Mouse (Mus musculus): ENCODE measurements at regions not wholly inside any gene's neighbourhood (a gene's known extent, or its start where the extent isn't known, plus 50 kb on each side); places are given as distances from the start of the nearest gene placed in this dataset.
A peak's percentile ranks its signal among the peaks of the same experiment; 100 is the strongest.

DNA sequence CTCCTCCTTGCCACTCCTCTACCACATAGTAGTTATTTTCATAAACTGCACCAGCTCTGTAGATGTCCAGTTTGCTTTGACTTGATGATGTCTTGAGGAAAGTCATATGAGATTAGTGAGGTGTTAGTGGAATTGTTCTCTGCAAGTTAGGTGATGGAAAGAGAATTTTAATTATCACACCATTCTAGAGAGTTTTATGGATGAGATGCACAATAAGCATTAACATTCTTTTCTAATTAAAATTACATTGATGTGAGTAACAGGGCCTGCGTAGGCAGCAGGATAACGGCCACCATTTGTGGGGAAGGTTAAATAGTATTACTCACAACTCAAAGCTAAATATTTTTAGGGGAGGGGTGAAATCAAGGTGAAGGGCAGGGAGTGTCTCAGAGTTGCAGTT is 466.7 kb downstream of the Pik3r1 start:
- DNase-seq (ENCODE audit: low spot score) = no peak

GRCm38 (mm10) chr13:101289407-101289806 is 456.2 kb upstream of the Slc30a5 start:
- no peak for DNase-seq (ENCODE audit: low spot score)

DNA sequence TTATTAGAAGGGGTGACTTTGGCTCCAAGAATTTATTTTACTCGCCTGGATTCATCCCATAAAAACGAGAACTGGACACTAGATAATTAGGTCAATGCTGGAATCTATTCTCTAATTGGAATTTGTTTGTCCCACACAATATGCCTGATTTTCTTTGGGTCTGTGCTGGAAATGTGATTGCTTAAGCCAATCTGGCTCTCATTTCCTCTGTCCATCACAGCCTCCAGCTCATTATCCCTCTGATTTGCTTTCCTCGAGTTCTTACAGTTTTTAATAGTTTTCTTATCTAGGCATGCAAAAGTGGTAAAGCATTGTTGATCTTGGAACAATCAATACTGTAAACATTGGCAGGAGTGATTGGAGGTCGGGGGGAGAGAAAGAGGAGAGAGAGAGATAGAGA is 453.9 kb upstream of the Slc30a5 start:
- DNase-seq (ENCODE audit: low spot score) = peak; percentile 12

- peak; percentile 5 for DNase-seq (ENCODE audit: low spot score)
Observed at GRCm38 (mm10) chr13:101286029-101286917, 453.0 kb upstream of the Slc30a5 start.

DNA sequence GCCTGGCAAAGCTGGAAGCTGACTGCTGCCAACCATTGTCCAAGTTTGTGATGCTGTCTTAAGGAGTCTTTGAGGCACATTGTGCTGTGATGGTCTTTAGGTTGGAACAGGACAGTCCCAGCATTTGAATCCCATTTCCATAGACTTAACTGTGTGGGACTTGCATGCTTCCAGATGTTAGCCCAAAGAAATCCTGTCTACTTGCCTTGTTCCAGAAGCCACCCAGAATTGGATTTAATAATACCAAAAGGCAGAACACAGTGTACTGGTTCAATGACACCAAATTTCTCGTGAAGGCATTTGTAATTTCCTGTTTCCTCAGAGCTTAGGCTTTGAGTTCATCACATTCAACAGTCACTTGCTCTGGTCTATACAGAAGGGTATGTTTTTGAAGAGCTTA is 444.9 kb upstream of the Slc30a5 start:
- no peak for DNase-seq (ENCODE audit: low spot score)

- DNase-seq (ENCODE audit: low spot score) = no peak
Observed at GRCm38 (mm10) chr13:101276766-101277165, 443.5 kb upstream of the Slc30a5 start.

GRCm38 (mm10) chr13:101274470-101275141 is 441.4 kb upstream of the Slc30a5 start:
- DNase-seq (ENCODE audit: low spot score) = no peak

DNA sequence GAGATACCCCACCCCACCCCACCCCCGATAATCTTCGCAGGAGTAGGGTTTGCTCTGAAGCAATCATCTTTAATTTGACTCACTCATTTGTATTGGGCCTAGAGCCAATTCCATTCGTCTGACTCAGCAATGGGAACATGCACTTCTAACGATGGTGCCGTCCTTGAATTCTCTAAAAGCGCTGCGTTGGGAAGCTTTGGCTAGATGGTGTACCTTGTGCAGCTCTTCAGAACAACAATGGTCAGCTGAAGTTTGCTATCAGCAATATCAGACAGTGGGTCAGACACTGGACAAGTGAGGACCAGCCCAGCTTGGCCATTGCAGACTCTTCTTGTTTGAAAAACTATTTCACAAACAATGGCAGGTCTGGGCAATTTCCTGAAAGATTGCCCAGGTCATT is 440.1 kb upstream of the Slc30a5 start:
- no peak for DNase-seq (ENCODE audit: low spot score)

DNA sequence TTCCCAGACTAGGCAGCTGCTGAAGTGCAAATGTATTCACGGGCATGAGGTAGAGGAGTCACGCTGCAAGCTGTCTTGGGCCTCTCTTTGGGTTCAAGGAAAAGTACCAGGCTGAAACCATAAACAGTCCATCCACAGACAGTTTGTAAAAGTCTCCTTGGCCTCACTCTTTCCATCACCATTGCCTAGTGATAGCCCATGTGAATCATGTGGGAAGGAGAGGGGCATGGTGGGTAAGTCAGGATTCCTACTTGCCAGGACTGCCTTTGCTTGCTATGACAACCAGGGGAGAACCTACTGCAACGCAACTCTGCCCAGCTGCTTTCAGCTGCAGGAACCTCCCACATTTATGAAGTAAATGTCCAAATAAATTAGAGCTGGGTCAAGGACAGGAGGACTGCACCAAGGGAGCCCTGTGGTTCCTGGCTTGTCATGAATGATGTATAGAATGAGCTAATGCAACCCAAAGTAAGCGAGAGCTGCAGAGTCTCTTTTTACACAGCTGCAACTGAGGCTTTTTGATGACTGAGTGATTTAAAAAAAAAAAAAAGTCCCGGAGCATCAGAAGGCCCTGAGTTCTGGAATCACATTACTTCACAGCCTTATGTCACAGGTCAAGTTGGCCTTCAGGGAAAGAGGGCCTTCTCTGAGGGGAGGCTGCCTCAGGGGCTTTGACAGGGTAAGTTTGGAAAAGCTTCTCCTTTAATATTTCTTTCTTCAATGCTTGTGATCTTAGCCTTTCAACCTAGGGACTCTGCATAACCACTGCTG is 420.7 kb upstream of the Slc30a5 start:
- no peak for DNase-seq (ENCODE audit: low spot score)

DNA sequence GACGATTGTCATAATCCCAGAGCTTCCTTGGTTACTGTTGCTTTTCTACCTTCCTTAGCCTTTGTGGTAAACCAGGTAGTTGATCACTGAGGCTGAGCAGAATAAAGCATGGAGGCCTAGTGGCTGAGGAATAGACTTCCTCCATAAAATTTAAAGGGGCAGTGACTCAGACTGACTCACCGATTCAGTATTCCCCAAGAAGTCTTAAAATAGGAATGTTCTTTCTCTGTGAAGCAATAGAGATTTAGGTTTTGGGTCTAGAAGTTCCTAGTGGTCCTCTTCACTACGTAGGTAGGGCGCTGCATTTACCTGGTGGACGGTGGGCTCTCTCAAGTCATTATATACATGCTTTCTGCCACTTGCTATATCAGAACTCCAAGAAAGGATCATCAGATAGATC is 416.1 kb upstream of the Slc30a5 start:
- DNase-seq (ENCODE audit: low spot score) = no peak

GRCm38 (mm10) chr13:101244326-101244725 is 411.1 kb upstream of the Slc30a5 start:
- no peak for DNase-seq (ENCODE audit: low spot score)

GRCm38 (mm10) chr13:101238860-101239259 is 405.6 kb upstream of the Slc30a5 start:
- no peak for DNase-seq (ENCODE audit: low spot score)

GRCm38 (mm10) chr13:101237035-101237434 is 403.8 kb upstream of the Slc30a5 start:
- no peak for DNase-seq (ENCODE audit: low spot score)

GRCm38 (mm10) chr13:101235846-101236245 is 402.6 kb upstream of the Slc30a5 start:
- no peak for DNase-seq (ENCODE audit: low spot score)

DNA sequence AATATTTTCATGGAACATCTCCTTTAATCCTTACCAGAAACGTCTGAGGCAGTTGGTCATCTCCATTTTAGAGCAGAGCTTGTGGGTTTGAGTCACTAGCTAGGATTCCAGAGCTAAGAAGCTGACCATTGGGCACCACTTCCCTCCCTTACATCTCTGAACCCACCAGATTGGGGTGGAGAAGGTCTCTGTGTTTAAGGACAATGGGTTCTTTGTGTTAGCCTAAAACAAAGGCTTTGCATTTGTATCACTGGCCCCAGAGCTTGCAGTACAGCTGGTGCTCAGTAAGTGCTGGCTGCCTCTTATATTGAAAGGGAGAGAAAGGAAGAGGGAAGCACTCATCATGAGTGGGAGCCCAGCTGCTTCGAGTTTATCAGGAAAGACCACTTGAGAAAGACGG is 401.9 kb upstream of the Slc30a5 start:
- peak; percentile 43 for DNase-seq (ENCODE audit: low spot score)

GRCm38 (mm10) chr13:101234550-101234949 is 401.3 kb upstream of the Slc30a5 start:
- no peak for DNase-seq (ENCODE audit: low spot score)

DNA sequence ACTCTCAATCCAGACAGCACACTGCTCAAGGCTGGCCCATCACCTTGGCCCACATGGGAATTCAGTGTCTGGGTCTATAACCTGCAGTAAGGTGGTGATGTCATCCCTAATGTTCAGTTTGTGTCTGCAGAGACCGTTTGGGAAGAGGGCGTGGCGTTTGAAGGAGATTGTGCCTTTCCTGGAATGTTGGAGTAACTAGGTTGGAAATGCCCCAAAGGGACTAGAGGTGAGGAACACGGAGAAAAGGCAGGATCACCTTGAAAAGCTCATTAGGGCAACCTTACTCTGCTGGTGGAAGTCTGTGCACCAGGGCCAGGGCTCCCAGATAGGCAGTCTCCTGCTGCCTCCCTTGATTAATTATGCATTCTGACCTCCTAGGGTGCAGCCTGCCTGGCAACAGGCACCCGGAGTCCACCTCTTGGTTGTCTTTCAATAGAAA is 400.6 kb upstream of the Slc30a5 start:
- no peak for DNase-seq (ENCODE audit: low spot score)

GRCm38 (mm10) chr13:101233181-101233842 is 400.1 kb upstream of the Slc30a5 start:
- peak; percentile 91 for DNase-seq (ENCODE audit: low spot score)

DNA sequence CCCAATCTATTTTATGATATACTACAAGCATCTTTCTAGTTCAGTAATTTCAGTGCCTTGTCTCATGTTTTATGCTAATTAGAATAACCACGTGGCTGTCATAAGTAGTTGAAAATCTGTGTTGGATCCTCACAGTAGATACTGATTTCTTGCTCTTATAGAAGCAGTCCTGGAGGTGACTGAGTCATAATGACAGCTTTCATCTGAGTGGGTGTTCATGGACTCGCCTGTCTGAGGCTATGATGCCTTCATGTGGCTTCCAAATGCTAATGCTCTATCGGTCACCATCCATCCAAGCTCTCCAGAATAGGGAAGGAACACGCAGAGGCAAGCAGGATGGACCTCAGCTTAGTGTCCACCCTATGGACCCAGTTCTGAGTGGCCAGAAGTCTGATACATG is 396.6 kb upstream of the Slc30a5 start:
- no peak for DNase-seq (ENCODE audit: low spot score)

- DNase-seq (ENCODE audit: low spot score) = no peak
Observed at GRCm38 (mm10) chr13:101225366-101225765, 392.1 kb upstream of the Slc30a5 start.

DNA sequence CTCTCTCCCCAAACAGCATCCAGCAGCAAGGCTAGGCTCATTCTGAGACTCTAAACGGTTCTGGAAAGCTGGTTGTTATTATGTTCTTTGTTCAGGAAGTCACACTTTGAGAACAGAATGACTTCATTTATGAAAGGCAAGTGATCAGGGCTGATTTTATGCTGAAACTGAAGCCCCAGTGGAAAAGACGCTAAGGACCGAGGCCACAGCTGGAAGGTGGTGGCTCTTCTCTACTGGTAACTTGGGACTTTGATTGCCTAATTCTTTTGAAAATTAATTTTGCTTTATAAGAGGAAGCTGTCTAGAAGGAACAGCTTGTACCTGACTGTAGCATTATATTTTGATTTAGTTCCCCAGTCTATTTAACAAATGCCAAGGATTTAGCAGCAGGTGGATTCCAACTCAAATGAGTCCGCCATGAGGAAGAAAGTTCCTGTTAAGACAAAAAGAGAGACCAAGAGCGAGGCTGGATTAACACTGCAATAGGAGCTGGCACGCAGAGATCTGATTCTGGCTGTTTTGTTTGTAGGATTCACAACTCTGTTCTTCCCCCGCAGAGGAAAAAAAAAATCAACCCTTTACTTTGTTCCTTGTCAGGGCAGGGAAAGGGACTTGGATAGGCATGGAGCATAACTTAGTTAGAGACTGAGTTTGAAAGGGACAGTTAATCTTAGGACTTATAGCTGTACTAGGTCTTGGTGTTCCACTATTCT is 388.3 kb upstream of the Slc30a5 start:
- no peak for DNase-seq (ENCODE audit: low spot score)
